Mouse (Mus musculus): ENCODE measurements around the gene Lgi1.
A peak's percentile ranks its signal among the peaks of the same experiment; 100 is the strongest.

Gene Lgi1

DNA sequence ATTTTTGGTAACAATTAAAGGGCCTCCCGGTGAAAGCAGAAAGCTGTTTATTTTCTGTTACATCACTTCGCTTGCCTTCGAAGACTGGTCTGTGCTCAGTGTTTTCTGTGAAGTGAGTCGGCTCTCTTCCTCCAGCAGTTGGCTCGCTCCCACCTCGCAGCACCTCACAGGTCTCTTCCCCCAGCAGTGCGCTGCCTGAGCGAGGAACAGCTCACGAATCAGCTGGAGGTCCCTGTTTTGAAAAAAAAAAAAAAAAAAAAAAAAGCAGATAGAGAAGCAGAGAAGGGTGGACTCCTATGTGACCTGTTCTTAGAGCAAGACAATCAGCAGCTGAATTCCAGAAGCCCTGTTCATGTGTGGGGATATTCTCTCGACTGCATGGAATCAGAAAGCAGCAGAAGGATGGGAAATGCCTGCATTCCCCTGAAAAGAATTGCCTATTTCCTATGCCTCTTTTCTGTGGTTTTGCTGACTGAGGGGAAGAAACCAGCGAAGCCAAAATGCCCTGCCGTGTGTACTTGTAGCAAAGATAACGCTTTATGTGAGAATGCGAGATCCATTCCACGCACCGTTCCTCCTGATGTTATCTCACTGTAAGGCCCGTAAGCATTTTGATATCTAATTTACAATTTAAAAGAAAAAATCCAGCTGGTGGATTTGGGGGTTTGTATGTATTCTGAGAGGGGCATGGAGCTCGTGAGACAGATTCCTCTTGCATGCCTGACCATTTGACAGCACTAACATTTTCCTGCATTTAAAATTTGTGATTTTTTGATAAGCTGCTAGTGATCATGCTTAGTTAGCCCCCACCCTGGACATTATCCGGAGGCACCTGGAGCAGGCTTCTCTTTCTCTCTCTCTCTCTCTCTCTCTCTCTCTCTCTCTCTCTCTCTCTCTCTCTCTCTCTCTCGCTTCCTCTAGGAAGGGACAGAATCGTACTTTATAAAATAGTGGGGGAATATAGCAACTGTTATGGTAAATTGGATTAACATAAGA lies at the start of gene Lgi1:
Lgi1 (plus strand) TSS at position 32 of the 996 bp plus-strand sequence.
- no peak for DNase-seq (ENCODE audit: low spot score in 2 of 2)

DNA sequence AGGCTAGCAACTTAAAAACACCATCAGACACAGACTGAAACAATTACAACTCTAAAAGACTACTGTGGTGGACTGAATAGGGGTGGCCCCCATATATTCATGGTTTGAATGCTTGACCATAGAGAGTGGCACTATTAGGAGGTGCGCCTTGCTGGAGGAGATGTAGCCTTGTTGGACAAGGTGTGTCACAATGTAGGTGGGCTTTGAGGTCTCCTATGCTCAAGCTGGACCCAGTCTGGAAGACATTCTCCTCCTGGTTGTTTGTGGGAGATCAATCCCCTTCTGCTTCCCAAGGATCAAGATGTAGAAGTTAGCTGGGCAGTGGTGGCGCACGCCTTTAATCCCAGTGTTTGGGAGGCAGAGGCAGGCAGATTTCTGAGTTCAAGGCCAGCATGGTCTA lies 46.6 kb upstream of the Lgi1 start:
- DNase-seq (ENCODE audit: low spot score in 2 of 2): no peak

DNA sequence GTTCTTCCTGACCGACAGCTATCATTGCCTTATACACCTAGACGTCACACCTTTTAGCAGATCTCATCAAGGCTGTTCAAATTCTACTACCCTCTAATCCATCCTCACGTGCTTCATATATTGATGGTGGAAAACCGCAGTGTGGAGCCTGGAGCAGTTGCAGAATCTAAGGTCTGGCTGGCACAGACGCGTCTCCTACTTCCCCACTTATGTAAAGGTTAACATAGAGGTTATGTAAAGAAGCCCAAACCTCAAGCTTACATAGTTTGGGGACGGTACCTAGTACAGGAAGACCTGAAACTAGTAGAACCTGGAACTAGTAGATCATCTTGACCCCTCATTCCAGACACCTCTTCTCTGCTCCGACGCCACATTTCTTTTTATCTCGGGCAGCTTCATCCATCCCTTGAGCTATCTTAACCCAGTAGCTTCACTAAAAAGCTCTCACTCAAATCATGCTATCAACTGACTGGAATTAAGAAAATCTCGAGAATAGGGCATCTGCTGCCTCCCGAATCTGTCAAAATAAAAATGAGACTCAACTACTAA lies 40.9 kb upstream of the Lgi1 start:
- DNase-seq (ENCODE audit: low spot score in 2 of 2): no peak

DNA sequence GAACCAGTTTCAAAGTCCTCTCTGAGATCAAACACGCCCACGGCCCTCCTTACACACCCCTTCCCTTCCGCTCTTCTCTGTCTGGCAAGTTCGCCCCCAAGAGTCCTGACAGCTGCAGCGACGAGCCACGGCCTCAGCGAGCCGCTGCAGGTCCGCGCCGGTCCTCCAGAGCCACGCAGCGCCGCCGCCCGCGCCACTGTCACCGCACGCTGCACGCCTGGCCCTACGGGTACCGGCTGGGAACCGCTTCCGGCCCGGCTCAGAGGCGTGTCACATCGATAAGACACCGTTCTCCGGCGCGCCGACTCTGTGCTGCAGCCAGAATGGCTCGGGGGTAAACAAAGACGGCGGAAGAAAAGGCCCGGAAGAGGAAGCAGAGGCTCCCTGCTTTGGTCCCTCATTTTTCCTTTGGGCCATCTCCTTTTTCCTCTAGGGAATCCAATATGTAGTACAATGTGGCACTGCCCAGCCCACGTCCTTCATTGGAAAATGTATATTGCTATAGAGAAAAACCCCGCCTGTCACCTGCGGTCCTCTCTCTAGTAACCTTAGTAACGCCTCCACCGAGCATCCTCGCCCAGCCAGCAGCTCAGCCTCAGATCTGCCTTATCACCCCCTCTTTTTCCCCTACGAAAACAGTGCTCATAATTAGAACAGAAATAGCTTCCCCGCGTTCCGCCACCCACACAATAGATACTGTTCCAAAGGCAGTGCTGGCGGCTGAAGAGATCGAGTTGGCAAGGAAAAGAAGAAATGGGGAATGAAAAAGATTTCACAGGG lies 40.2 kb upstream of the Lgi1 start, which contains the start of gene Fra10ac1:
Fra10ac1 (minus strand) TSS at position 252 of the 780 bp plus-strand sequence.
- DNase-seq (ENCODE audit: low spot score in 2 of 2): peak; percentile 79 to 86

DNA sequence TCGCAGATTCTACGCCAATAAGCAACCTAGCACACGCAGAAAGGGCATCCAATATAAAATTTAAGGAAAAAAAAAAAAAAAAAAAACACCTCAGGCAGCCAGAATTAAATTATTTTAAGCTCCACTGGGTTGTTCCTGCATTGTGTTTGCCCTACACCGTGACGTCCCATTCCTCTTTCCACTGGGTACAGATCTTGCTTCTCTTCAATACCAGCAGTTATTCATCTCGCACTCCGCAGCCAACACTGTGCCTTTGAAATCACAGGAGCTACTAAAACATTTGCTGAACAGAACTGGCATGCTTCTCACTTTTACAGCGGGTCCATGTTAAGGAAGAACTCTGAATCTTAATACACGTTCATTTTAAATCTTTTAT lies 39.7 kb upstream of the Lgi1 start:
- DNase-seq (ENCODE audit: low spot score in 2 of 2): no peak

DNA sequence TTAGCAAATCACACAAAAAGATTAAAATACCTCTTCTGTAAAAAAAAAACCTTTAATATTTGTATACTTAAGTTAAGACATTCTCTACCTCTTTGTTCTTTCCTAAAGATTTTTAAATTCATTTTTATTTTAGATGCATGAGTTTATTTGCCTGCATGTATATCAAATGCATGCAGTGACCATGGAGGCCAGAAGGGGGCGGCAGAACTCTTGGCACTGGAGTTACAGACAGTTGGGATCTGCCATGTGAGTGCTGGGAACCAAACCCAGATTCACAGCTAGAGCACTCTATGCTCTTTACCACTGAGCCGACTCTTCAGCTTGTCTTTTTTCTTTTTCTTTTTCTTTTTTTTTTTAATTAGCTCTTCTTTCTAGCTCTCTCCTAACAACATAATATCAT lies 35.6 kb upstream of the Lgi1 start:
- DNase-seq (ENCODE audit: low spot score in 2 of 2): peak in 1 of 2 experiments; percentile 42

DNA sequence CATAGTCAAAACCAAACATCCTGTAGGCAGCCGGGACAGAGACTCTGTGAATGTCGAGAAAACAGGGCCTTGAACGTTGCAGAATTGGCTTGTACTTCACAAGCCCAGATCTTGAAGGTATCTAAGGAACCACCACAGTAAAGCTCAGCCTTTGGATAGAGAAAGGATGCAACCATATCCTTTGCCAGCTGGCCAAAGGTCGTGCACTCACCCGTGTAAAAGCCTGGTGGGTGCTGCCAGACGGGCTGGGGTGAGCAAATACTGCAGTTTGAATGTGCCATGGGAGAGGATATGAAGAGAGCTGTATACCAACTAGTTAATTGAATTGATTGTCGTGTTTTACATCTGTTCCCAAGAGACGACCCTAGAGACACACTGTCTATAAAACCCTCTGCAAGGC lies 32.2 kb upstream of the Lgi1 start:
- no peak for DNase-seq (ENCODE audit: low spot score in 2 of 2)

DNA sequence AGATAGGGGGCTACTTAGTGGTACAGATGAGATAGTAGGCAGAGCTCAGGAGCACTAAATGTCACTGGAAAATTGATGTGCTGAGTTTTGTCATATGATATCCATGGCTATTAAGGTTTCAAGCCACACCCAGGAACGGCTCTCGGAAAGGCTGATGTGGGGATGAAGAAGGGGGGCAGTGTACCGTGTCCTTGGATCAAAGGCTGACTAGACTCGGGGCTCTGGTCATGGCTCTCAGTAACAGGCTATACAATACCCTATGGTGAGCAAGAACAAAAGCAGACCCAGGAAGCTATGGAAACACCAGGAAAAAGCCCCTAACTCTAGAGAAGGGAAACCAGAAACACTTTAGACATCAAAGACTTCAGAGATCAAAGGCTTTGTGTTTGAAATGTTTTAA lies 31.8 kb upstream of the Lgi1 start:
- no peak for DNase-seq (ENCODE audit: low spot score in 2 of 2)

DNA sequence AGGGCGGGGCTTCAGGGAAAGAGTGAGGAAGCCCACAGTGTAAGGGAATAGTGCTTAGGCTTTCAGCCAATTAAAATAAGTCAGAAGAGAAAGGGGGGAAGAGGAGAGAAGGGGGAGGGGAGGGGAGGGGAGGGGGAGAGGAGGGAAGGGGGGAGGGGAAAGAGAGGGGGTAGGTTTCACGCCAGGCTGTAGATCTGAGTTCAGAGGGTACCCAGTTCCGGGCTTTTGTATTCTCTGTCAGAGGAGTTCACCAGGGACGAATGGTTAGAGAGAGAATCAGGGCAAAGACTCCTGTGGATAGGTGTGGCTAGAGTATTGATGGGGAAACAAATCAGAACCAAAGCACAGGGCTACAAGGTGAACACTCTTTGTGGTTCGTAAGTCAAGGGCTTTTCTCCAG lies 27.8 kb upstream of the Lgi1 start:
- no peak for DNase-seq (ENCODE audit: low spot score in 2 of 2)

DNA sequence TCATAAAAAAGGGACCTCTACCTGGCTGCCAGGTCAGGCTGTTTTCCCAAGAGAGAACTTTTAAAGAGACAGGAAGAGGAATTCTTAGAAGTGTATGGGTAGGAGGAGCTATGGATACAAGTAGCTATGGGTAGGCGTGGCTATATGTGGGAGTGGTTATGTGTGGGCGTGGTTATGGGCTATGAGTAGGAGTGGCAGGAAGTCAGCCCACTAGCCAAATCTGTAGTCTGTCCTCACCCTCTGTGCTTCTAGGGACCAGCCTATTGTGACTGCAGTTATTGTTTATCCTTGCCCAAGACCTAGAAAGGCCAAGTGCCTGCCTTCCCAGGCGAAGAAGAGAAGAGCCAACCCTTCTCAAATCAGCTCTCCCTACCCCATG lies 26.5 kb upstream of the Lgi1 start:
- peak in 1 of 2 experiments; percentile 29 for DNase-seq (ENCODE audit: low spot score in 2 of 2)

DNA sequence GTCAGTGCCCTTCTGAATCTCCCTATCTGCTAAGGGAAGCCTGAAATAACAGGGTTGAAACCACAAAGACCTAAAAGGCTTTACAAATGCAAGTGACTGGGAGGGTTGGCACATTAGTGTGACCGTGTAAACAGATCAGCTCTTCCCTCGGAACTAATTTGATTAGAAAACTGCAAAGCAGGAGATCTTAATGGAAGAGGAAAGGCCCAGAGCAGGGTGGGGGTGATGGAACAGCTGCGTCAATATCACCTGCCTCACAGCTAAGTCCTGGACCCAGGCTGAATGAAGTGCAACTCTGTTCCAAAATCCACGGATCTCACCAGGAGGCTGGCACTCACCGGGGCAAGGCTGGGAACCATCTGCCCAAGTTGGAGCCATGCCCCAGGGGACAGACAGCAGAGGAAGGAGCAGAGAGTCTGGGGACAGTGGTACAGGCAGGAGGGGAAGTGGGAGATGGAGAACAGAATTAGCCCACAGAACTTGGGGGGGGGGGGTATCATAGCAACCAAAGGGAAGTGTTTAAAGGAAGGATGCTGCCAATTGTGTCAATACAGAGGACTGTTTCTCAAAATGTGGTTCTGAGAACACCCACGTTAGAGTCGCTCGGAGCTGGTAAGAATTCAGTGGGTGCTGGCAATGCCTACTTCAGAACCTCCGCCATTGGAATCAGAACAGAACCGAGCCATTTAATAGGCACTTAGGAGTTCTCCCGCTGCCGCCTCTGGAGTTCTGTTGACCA lies 26.0 kb upstream of the Lgi1 start:
- DNase-seq (ENCODE audit: low spot score in 2 of 2): no peak

DNA sequence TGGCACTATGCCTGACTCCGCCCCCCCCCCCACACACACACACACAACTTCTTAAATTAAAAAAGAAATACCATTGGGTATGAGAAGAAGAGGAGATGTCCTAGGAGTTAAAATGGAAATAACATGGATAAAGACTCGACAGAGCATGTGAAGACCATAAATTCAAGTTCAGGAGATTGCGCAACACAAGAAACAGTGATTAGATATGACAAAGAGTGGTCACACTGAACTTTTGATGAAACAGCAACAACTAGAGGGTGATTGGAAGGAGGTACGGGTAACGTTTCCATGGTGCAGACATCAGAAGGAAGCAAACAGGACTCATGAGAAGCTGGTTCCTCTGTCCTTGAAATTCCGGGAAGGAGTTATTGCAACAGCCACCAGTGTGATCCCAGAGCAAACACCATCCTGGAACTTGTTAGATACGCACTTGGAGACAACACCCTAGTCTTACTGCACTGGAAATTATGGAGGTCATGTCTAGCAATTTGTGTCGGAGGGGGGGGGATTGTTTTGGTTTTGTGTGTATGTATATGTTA lies 22.0 kb upstream of the Lgi1 start:
- no peak for DNase-seq (ENCODE audit: low spot score in 2 of 2)

DNA sequence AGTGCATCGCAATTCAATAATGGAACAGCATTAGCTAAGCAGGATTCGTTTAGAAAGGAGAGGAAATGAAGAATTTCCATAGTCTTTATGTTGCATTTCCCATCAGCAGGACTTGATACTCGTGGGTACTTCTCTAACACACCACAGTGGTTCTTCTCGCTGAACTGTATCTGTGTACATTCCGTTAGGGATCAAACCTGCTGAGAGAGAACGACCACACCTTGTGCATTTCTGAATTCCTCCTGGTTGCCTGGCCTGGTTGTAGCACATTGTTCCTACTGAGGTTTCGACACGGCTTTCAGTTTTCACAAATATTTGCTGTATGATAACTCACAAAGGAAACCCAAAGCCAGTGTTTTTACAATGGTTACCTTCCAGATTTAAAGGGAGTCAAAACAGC lies 19.6 kb upstream of the Lgi1 start:
- no peak for DNase-seq (ENCODE audit: low spot score in 2 of 2)

DNA sequence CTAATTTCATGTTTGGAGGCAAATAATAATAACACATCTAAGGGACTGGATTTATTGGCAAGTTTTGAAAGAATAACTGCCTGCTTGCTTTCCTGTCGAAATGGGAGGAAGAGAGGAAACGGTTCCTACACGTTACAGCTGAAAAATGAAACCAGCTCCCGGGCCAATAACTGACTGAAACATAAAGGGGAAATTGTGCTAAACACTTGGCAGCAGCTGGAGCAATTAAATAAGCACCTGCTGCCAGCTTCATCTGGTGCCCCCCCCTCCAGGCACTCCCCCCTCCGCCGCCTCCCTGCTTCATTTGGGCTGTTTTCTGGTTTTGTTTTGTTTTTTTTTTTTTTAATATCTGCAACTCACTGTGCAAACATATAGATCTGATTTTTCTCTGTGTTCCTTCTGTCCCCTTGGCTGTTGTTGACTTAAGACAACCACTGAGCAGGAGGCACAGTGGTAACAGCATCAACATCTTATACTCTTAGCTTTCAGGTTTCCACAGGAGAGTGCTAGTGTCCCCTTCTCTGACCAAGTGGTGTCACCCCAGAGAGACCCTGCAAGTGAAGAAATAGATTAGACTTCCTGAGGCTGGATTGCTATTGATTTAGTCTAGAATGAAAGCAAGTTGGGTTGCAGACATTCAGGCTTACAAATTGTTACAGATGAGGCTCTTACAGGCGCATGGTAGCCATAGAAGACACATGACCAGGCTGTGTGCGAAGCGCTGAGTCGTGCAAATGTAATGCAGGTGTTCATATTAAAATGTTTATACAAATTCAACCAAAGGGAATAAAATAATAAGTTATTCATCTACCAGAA lies 18.8 kb upstream of the Lgi1 start:
- no peak for DNase-seq (ENCODE audit: low spot score in 2 of 2)

DNA sequence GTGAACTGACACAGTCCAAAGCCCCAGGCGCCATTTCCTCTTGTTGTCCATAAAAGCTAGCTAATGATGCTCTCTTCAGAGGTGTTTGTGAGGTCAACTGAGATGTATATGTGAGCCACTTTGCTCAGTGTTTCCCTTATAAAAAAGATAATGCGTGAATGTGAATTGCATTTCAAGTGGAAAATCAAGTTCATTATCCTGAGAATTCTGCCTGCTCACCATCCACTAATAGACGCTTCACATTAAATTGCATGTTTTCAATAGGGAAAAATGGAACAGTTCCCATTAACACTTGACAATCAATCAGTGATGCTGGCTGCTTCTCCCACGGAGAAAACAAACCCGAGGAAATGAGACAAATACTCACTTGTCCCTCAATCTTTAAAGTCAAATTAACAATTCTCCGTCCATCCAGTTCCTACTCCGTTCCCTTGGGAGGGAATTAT lies 18.1 kb upstream of the Lgi1 start:
- DNase-seq (ENCODE audit: low spot score in 2 of 2): no peak

DNA sequence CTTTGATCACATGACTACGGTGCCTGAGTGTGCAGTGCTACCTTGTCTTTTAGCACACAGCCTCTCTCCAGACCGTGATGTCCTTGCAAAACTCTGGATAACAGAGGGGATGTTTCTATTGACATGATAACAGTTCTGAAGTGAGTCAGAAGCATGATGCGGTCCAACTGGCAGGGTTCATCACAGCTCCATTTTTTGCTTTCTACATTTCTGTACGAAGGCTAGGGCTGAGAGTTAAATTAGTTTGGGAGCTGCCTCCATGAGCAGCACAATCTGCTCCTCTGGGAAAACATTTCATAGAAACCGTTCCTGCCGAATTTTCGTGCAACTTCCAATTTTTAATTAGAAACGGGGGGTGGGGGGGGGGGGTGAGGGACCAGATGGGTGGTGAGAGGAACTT lies 14.7 kb upstream of the Lgi1 start:
- no peak for DNase-seq (ENCODE audit: low spot score in 2 of 2)

DNA sequence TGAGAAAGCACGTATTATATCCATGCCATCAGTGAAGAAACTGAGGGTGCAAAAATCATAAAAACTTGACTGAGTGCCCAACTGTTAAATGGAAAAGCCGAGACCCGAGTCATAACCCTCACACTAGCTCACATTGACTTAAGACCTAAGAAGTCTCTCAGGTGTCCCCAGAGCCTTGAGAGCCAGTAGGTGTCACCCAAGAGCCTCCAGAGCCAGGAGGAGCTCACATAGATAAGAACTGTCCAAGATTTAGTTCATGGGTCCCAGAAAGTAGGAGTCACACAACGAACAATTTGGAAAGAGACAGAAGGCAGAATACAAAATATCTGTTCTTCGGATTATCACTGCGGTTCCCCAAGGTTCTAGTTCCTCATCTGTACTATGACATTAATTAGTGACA lies 10.5 kb upstream of the Lgi1 start:
- peak in 1 of 2 experiments; percentile 40 for DNase-seq (ENCODE audit: low spot score in 2 of 2)

DNA sequence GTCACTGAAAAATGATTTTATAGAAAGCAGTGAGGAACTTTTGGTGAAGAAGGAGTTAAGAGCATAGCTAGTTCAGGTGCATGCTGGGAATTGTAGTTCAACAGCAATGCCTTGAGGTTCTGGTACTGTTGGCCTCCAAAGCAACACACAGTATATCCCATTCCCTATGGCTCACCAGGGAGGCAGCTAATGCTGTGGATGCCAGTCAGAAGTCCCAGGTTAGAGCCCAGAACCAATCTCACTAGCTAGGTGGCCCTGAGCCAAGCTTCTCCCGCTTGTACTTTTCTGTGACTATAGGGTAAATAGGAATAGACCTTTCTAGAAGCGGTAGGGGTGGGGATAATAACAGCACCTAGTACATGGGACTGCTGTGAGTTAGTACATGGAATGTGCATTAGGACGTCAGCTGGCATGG lies 5.7 kb upstream of the Lgi1 start:
- no peak for DNase-seq (ENCODE audit: low spot score in 2 of 2)

DNA sequence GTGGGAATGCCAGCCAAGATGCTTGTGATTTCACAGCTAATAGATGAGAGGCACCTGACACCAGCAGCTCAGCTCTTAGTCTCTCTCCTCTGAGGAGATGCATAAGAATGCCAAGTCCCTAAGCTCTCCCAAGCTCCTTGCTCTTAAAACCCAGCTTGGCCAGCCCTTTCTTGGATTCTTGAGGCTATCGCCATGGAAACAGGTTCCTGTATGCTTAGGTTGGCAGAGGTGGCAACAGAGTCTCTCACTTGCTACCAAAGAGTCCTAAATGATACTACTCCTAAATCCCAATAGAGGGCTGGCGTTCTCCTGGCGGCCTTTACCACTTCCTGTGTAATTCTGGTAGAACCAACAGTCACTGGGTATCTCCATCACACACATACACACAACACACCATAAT lies 4.9 kb upstream of the Lgi1 start:
- no peak for DNase-seq (ENCODE audit: low spot score in 2 of 2)

DNA sequence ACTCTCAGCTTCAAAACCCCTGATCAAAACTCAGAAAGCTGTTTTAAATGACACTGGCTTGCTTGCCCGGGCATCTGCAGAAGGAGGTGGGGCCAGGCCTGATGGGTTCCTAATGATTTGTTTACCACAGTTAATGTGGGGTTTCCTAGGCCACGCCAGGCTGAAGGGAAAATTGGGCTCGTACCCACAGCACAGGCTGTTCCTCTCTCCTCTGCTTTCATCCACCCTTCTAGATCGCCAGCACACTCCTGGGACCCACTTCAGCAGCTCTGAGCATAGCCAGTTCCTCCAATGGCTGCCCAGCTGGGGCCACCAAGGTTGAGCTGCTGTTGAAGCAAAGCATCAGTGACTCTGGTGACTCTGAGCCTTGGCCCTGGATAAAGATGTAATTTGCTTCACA lies 4.0 kb upstream of the Lgi1 start:
- no peak for DNase-seq (ENCODE audit: low spot score in 2 of 2)

DNA sequence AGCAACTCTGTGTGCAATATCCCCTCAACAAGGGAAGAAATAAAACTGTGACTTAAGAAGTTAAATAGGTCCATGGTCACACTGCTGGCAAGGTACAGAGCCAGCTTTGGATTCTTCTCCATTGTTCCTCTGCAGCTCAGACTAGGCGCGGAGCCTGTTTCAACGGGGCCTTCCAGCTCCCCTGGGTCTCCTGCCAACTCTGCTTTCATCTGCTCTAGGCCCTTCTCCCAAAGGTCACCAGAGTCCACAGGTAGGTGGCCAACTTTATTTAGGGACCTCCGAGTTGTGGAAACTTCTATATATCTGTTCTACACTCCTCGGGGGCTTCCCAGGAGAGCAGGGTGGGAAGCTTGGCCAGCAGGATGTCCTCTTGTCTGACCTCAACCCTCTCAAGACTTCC lies 3.0 kb upstream of the Lgi1 start:
- DNase-seq (ENCODE audit: low spot score in 2 of 2): no peak
